Mouse (Mus musculus) CH12.LX (cell line): ENCODE data around the gene Rgs7.

Source experiments
- CHD2 ChIP-seq: IDR thresholded peaks from 2 replicates; pipeline ENCODE4 v1.6.1; 2011; ENCODE audit warnings: low read length, improper control_type of control experiment
- CTCF ChIP-seq, 2 experiments: IDR thresholded peaks in 1 of 2; conservative IDR thresholded peaks in 1 of 2; 2 replicates each; pipeline ENCODE4 v1.5.1; 2011 to 2012; ENCODE audit warnings: low read depth in 2 of 2, low read length in 2 of 2, improper control_type of control experiment in 1 of 2, inconsistent platforms in 1 of 2, mild to moderate bottlenecking in 1 of 2, moderate library complexity in 1 of 2
- E2F4 ChIP-seq: IDR thresholded peaks from 2 replicates; pipeline ENCODE4 v1.6.1; 2011; ENCODE audit warnings: low read depth, low read length, improper control_type of control experiment; ENCODE audit not compliant: insufficient replicate concordance
- EP300 ChIP-seq: IDR thresholded peaks from 2 replicates; pipeline ENCODE4 v1.6.1; 2011; ENCODE audit warnings: low read length, improper control_type of control experiment
- SIN3A ChIP-seq: IDR thresholded peaks from 2 replicates; pipeline ENCODE4 v1.6.1; 2012; ENCODE audit warnings: low read length, improper control_type of control experiment, inconsistent platforms
- USF2 ChIP-seq: conservative IDR thresholded peaks from 2 replicates; pipeline ENCODE4 v1.6.1; 2011; ENCODE audit warnings: low read depth, low read length, improper control_type of control experiment
- ZC3H11A ChIP-seq: IDR thresholded peaks from 2 replicates; pipeline ENCODE4 v1.6.1; 2012; ENCODE audit warnings: low read depth, mild to moderate bottlenecking, inconsistent platforms, low read length, improper control_type of control experiment
- ZKSCAN1 ChIP-seq: IDR thresholded peaks from 2 replicates; pipeline ENCODE4 v1.6.1; 2012; ENCODE audit warnings: low read depth, inconsistent platforms, low read length, improper control_type of control experiment, borderline replicate concordance
- ZNF384 ChIP-seq: IDR thresholded peaks from 2 replicates; pipeline ENCODE4 v1.6.1; 2012; ENCODE audit warnings: low read depth, low read length, improper control_type of control experiment, inconsistent platforms

DNA sequence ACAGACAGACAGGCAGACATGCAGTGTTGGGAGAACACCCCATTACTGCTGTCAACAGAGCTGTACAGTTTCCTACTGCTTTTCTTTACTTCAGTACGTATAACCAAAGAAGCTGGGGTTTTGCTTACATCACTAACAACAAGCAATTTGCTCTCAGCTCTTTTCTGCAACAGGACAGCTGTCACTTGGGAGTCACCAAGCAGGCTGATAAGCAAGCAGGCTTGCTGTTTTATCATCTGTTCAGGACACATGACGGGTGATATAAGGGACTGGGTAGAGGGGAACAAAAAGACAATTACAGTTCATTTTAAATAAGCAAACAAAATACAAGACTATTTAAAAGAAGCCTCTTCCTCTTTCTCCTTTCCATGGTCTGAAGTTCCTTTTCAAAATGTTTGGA is 289.4 kb downstream of the Rgs7 start:
- TF ChIP-seq SIN3A (no peak), CTCF (conservative IDR thresholded peaks at IDR 0.05 in 1 of 2, IDR thresholded peaks at IDR 0.05 in 1 of 2; ENCODE audit: low read depth in 2 of 2, low read length in 2 of 2) (no peak), CHD2 (no peak), ZNF384 (no peak), E2F4 (no peak), EP300 (no peak), USF2 (no peak), ZKSCAN1 (no peak), ZC3H11A (no peak)
